Mouse (Mus musculus) adrenal gland, postnatal 25 days (tissue): ENCODE data around the gene Tspan11. TPM values are rescaled to one million over a fixed set of nuclear protein-coding genes. Genes with fewer than 3 reads are reported as not detected.

ENCODE experiments used
- DNase-seq: peaks from one replicate; pipeline ENCODE4 v3.0.0; 2021; ENCODE audit warnings: mixed read lengths
- long read RNA-seq: library from polyadenylated mRNA; stranded (forward); transcript quantifications from one replicate; pipeline ENCODE4 v2.0.0, GENCODE M21; 2021
- total RNA-seq: library from RNA; stranded (reverse); gene quantifications from 2 replicates; pipeline ENCODE4 v1.2.3, GENCODE M21; 2021

Tspan11 gene
- total RNA-seq, result 3.4 and 4.2 TPM in 2 replicates
- long read RNA-seq, full-length matches to known transcripts, result 7 of 7 reads
- long read RNA-seq, partial matches to known transcripts, result 0 of 7 reads
- long read RNA-seq, other reads (novel, unspliced or antisense), result 0 of 7 reads

- DNase-seq, result peak; percentile 59
These were observed at the start of gene Tspan11 for GRCm38 (mm10) chr6:127887511-127888421. Tspan11 (plus strand) TSS chr6:127887589.

- DNase-seq, result no peak
These were observed 49.5 kb upstream of the Tspan11 start for GRCm38 (mm10) chr6:127837910-127838309.

GRCm38 (mm10) chr6:127839538-127839937, 47.9 kb upstream of the Tspan11 start:
- no peak for DNase-seq

GRCm38 (mm10) chr6:127840171-127840570, 47.2 kb upstream of the Tspan11 start:
- DNase-seq, result no peak

GRCm38 (mm10) chr6:127841326-127841725, 46.1 kb upstream of the Tspan11 start:
- DNase-seq, result no peak

GRCm38 (mm10) chr6:127846521-127846920, 40.9 kb upstream of the Tspan11 start:
- DNase-seq, result no peak

- DNase-seq, result no peak
These were observed 37.9 kb upstream of the Tspan11 start for GRCm38 (mm10) chr6:127849496-127849895.

DNA sequence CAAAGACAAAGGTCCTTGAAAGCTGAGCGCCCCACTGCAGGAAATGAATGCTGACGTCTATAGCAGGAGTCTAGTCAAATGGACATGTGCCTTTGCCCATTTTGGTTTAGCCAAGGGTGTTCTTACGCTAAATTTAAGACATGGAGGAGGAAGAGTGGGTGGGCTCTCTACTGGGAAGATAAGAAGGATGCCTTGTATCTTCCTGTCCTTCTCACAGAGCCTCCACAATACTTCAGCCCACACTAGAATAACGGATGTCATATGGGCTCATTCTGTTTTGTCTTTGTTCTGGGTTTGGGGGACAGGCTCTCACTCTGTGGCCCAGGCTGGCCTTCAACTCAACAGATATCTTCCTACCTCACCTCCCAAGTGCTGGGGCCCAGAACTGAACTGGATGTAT, 35.8 kb upstream of the Tspan11 start:
- no peak for DNase-seq

DNA sequence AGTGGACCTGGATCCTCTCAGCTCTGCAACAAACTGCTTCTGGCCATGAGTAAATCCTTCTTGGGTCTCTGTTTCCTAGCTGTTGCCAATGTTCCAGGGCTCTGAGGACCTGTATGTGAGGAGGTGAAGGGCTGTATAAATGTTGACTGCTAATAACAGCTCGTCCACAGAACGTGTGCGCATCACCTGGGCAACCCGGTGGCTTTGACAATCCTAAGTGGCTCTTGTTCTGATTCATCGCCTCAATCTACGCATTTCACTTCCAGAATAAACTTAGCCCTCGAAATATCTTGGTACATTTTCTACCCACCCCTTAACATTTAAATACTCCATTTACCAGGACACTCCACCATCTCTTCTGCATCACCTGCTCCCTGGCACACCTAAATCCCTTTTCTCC, 34.1 kb upstream of the Tspan11 start:
- DNase-seq, result no peak

DNA sequence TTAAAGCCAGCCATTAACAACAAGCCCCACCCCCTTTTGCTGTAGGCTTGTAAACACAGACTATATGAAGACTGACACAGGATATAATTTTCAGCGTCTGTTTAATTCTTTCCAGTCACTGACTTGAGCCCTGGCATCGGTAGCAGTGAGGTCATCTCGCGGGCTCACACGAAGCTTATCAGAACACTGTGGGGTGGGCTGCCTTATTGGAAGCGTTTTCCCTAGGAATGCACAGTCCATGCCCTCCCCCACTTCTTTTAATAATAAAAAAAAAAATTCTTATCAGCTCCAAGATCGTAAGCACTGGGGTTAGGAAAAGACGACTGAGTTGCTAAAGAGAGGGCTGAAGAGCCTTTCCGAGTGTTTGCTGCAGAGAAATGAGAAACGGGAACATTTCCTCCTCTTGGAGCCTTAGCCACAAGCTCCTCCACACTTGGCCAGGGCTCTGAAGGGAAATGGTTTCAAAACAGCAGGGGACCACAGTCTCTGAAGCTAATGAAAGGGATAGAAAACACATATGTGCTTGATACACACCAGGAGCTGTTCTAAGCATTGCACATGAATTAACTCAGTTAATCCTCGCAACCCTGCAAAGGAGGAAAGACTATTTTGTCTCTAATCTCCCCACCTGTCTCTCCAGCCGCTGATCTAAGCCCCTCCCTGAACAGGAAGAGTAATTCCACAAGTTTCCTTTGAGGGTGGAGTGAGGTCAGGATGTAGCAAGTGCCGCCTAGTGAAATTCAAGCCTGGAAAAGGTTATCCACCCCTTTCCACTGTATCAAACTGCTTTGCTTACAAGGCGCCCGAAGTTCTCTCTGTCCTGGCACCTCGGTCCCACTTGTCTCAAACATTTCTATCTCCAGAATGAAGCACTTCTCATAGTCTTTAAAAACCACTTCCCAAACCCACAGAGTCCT, 33.4 kb upstream of the Tspan11 start:
- no peak for DNase-seq

DNA sequence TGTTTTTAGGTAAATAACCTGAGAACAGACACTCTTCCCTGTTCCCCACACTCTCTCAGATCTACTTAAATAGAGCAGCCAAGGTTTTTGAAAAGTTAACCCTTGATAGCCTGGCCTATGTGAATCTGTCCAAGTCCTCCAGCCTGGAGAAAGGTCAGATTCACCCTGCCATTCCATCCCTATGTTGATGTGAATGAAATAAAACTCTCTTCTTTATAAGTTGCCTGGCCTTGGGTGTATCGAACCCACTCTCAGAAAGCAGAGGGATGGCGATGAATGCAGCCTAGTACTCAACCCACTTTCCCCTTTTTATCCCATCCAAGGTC, 32.7 kb upstream of the Tspan11 start:
- DNase-seq, result no peak

DNA sequence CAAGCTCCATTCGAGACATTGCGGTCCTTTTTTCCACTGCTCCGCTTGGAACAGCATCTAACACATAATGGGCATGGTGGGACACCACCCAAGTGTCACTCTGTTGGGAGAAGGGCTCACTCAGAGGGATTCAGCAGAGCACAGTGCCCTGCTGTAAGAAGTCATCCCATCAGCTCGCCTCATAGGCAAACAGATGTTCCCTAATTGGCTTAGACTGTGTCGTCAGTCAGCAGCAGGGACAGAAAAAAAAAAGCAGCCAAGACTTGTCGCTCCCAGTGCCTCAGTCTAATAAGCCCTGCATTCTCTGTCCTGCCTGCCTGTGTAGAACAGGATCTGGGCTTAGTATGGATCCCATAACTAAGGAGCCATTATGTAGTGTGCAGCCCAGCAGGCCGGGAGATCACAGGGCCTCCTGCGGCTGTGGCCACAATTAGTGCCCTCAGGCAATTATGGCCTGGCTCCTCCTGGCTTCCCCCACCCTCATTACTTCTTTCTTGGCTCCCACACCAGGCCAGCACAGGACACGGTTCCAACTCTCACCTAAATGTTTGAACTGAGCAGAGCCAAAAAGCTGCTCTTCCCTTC, 31.6 kb upstream of the Tspan11 start:
- no peak for DNase-seq

DNA sequence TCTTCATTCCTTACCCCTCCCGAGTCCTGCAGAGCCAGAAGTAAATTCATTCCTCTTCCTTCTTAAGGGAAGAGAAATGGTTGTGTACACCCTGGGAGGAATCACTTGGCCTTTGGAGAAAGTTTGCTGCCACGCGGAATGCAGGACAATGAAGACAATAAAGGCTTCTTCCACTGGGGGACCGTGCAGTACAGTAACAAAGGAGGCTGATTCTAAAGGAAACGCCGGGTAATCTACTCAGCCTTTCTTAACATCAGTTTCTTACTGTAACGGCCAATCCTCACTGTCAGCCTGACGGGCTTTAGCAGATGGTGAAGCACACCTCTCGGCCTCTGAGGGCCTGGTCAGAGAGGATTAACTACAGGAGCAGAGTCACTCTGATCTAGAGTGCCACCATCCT, 25.4 kb upstream of the Tspan11 start:
- DNase-seq, result no peak

GRCm38 (mm10) chr6:127865391-127865790, 22.0 kb upstream of the Tspan11 start:
- no peak for DNase-seq

- no peak for DNase-seq
These were observed 18.8 kb upstream of the Tspan11 start for GRCm38 (mm10) chr6:127868546-127868945.

- DNase-seq, result no peak
These were observed 18.3 kb upstream of the Tspan11 start for GRCm38 (mm10) chr6:127869121-127869520.

- DNase-seq, result no peak
These were observed 16.8 kb upstream of the Tspan11 start for GRCm38 (mm10) chr6:127870345-127871324.

DNA sequence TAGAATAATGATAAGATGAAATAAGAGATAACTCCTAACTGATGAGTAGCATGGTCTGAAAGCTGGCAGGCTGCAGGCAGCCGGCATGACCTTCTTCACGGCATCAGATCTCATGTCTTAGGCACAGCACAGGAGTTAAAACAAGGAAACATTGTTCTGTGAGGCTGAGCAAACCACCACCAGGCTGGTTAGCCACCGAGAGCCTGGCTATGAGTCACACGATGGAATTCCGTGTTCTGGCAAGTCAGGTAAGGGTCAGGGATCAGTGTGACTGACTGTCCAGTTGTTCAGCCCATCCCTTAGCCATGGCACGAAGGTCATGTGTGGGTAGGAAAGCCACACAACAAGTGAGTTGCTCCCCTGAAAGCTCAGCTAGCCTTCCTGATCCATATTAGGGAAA, 16.0 kb upstream of the Tspan11 start:
- DNase-seq, result no peak

DNA sequence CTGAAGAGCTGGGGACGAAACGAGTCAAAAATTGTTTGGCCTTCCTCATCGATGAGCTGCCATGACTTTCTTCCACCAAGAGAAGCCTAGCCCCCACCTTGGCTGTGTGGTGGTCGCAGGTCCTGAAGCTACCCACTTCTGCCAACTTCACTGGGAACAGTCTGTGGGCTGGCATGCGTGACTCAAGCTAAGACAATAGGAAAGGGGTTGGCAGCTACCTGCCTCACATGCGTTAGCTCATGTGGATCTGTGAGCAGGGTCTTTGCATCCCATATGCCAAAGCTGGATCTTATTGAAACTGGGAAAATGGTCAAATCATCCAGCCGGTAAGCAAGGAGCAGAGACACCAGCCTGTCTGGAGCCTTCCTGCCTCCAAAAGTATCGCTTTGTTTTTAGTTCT, 14.8 kb upstream of the Tspan11 start:
- no peak for DNase-seq

DNA sequence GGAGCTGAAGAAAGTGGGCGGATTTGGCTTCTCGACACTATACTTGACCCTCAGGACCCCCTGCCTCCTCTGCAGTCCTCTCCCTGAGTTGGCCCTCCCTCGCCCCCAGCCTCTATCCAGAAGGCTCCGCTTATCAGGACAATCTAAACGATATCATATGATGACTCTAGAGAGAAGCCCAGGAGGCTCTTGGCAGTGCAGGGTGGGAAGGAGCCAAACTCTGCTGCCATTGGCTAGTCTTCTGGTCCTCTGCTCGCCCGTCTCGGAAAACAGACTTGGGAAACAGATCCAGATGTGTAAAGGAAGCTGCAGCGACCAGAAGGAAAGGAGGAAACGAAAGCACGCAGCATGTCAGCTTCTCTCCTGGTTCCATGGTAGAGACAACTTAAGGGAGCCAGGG, 11.5 kb upstream of the Tspan11 start:
- no peak for DNase-seq

DNA sequence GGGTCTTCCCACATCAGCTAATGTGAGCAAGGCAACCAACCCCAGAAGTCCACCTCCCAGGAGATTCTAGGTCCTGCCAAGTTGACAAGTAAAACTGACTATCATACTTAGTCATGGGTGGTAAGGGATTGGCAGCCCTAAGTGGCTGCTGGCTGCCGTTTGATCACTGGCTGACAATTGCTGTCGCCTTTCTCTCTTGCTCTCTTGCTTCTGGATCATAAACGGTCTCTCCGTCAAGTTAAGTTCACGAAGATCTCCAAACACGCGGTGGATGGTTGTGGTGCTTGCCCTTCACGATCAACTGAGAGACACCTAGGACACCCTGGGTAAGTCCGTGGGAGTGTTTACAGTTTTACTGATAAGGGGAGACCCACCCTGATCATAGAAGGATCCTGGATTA, 11.0 kb upstream of the Tspan11 start:
- no peak for DNase-seq
